Mouse (Mus musculus) monocyte, adult 2 months (primary cell): ENCODE results near the gene Clcnka.
A peak's percentile ranks its signal among the peaks of the same experiment; 100 is the strongest.

Source experiments
- DNase-seq, 2 experiments: peaks; one replicate each; pipeline ENCODE4 v3.0.0; 2022; ENCODE audit warnings: low spot score in 2 of 2, low read depth in 1 of 2

Clcnka gene

GRCm38 (mm10) chr4:141422841-141423240, 24.3 kb upstream of the Clcnka start:
- DNase-seq, result no peak

GRCm38 (mm10) chr4:141421423-141421822, 22.9 kb upstream of the Clcnka start:
- DNase-seq, result no peak

- DNase-seq, result no peak
These were observed 22.4 kb upstream of the Clcnka start for GRCm38 (mm10) chr4:141420886-141421285.

- DNase-seq, result no peak
These were observed 21.8 kb upstream of the Clcnka start, which contains the start of gene Hspb7 for GRCm38 (mm10) chr4:141420192-141420829. Gene Hspb7 (plus strand): TSS chr4:141420779.

- DNase-seq, result peak; percentile 45 to 48
These were observed 21.1 kb upstream of the Clcnka start for GRCm38 (mm10) chr4:141419398-141420191.

- DNase-seq, result no peak
These were observed 17.4 kb upstream of the Clcnka start, which contains the start of gene Clcnkb for GRCm38 (mm10) chr4:141415924-141416323. Gene Clcnkb (minus strand): TSS chr4:141416014.

GRCm38 (mm10) chr4:141411430-141411992, 13.0 kb upstream of the Clcnka start:
- no peak for DNase-seq

- no peak for DNase-seq
These were observed 10.1 kb upstream of the Clcnka start for GRCm38 (mm10) chr4:141408577-141408976.

GRCm38 (mm10) chr4:141406516-141407299, 8.2 kb upstream of the Clcnka start:
- DNase-seq, result peak in 1 of 2 experiments; percentile 41

- DNase-seq, result no peak
These were observed 6.7 kb upstream of the Clcnka start for GRCm38 (mm10) chr4:141405314-141405622.

GRCm38 (mm10) chr4:141404518-141405313, 6.2 kb upstream of the Clcnka start:
- DNase-seq, result peak; percentile 33 to 79

GRCm38 (mm10) chr4:141400171-141400570, 1.6 kb upstream of the Clcnka start:
- no peak for DNase-seq

- DNase-seq, result no peak
These were observed 663 bp downstream of the Clcnka start for GRCm38 (mm10) chr4:141397861-141398260.

GRCm38 (mm10) chr4:141394751-141395150, 3.8 kb downstream of the Clcnka start:
- no peak for DNase-seq

GRCm38 (mm10) chr4:141391293-141391692, 7.2 kb downstream of the Clcnka start:
- DNase-seq, result no peak

- DNase-seq, result no peak
These were observed 9.0 kb downstream of the Clcnka start for GRCm38 (mm10) chr4:141389366-141390150.

GRCm38 (mm10) chr4:141387933-141388332, 10.6 kb downstream of the Clcnka start:
- no peak for DNase-seq

- DNase-seq, result peak in 1 of 2 experiments; percentile 53
These were observed 11.3 kb downstream of the Clcnka start for GRCm38 (mm10) chr4:141387093-141387784.

GRCm38 (mm10) chr4:141386150-141386549, 12.4 kb downstream of the Clcnka start:
- DNase-seq, result no peak
